Mouse (Mus musculus) neural tube, embryonic 11.5 days (tissue): ENCODE results near the gene Mmab. TPM values are rescaled to one million over a fixed set of nuclear protein-coding genes. Genes with fewer than 3 reads are reported as not detected.

ENCODE experiments used
- ATAC-seq: fragments of 200-750 bp; cut with Nextera tagmentation; 2 replicates; pipeline ENCODE4 v1.8.0; 2017; ENCODE audit warnings: moderate number of reproducible peaks, mild to moderate bottlenecking, moderate TSS enrichment, moderate library complexity; ENCODE audit not compliant: insufficient read depth, low FRiP score, low TSS enrichment
- DNase-seq: peaks from one replicate; pipeline ENCODE4 v3.0.0-alpha.2; 2015; ENCODE audit warnings: low spot score
- H3K27ac ChIP-seq: fragments of 300-500 bp; sonication (generic); 2 replicates; pipeline ENCODE4 v1.5.1; 2014; ENCODE audit warnings: low read depth, mild to moderate bottlenecking, low read length
- H3K27me3 ChIP-seq: fragments of 300-500 bp; sonication (generic); 2 replicates; pipeline ENCODE4 v1.6.1; 2014; ENCODE audit warnings: mild to moderate bottlenecking, low read length, mixed read lengths; ENCODE audit not compliant: control insufficient read depth, insufficient read depth
- H3K36me3 ChIP-seq: fragments of 300-500 bp; sonication (generic); 2 replicates; pipeline ENCODE4 v1.6.1; 2014; ENCODE audit warnings: mild to moderate bottlenecking, low read length, moderate library complexity, mixed read lengths; ENCODE audit not compliant: control insufficient read depth, insufficient read depth
- H3K4me1 ChIP-seq: fragments of 300-500 bp; sonication (generic); 2 replicates; pipeline ENCODE4 v1.6.1; 2014; ENCODE audit warnings: low read length, mixed read lengths; ENCODE audit not compliant: control insufficient read depth, insufficient read depth
- H3K4me2 ChIP-seq: fragments of 300-500 bp; sonication (generic); 2 replicates; pipeline ENCODE4 v1.6.1; 2014; ENCODE audit warnings: low read depth, mild to moderate bottlenecking, moderate library complexity
- H3K4me3 ChIP-seq: fragments of 300-500 bp; sonication (generic); 2 replicates; pipeline ENCODE4 v1.5.1; 2014; ENCODE audit warnings: low read depth, low read length
- H3K9ac ChIP-seq: fragments of 300-500 bp; sonication (generic); 2 replicates; pipeline ENCODE4 v1.6.1; 2014; ENCODE audit warnings: mild to moderate bottlenecking, low read length
- H3K9me3 ChIP-seq: fragments of 300-500 bp; sonication (generic); 2 replicates; pipeline ENCODE4 v1.6.1; 2016; ENCODE audit warnings: low read length; ENCODE audit not compliant: control insufficient read depth
- WGBS: fragments of 180-500 bp; shearing (Covaris S2); extraction: QIAGEN DNeasy Blood & Tissue Kit; methylation state at CpG from one replicate; pipeline ENCODE4 v1.1.7; 2014; 5-methylcytosine and 5-hydroxymethylcytosine counted together
- polyA plus RNA-seq: library from polyadenylated mRNA; unstranded; fragments of >200 nt; fragmentation: Nextera tagmentation; extraction: Ambion mirVana; gene quantifications from 2 replicates; pipeline ENCODE4 v1.2.1, GENCODE M21; 2014

Gene Mmab
- polyA plus RNA-seq, 1 experiment from 2014 or later, result 29.2 TPM

- Histone ChIP-seq H3K36me3 (no peaks in the 10 kb centered on the region; the same call in 1 of the 2 replicates), H3K27me3 (no peaks in the 10 kb centered on the region), H3K27ac (0 out of 2 replicates have a peak overlapping the region, but pooled peaks have one; percentile 8), H3K9me3 (no peaks in the 10 kb centered on the region), H3K4me2 (no peak overlapping the region), H3K4me3 (no peak overlapping the region), H3K4me1 (no peaks in the 10 kb centered on the region), H3K9ac (no peak overlapping the region; the same call in 1 of the 2 replicates)
- ATAC-seq, result no peak
- 64% methylated on average over 9 of the region's 9 CpGs for WGBS
- no peak for DNase-seq
Observed at GRCm38 (mm10) chr5:114456287-114456686, 12.4 kb upstream of the Mmab start.

- 93% methylated on average over 4 of the region's 4 CpGs for WGBS
- Histone ChIP-seq H3K27me3 (no peaks in the 10 kb centered on the region), H3K4me3 (no peak overlapping the region), H3K4me2 (no peak overlapping the region), H3K36me3 (peaks cover 9% of the 10 kb centered on the region), H3K9ac (no peak overlapping the region), H3K27ac (no peak overlapping the region), H3K4me1 (peaks cover 8% of the 10 kb centered on the region; the same call in 1 of the 2 replicates), H3K9me3 (no peaks in the 10 kb centered on the region)
- DNase-seq, result no peak
- no peak for ATAC-seq
Observed at GRCm38 (mm10) chr5:114449011-114449410, 5.2 kb upstream of the Mmab start.

- DNase-seq (no peak), ATAC-seq (no peak)
- Histone ChIP-seq H3K4me1 (peaks cover 10% of the 10 kb centered on the region; the same call in 1 of the 2 replicates), H3K9me3 (no peaks in the 10 kb centered on the region), H3K4me2 (peak overlapping the region; percentile 72), H3K27ac (no peak overlapping the region), H3K9ac (peak overlapping the region; percentile 67), H3K27me3 (no peaks in the 10 kb centered on the region), H3K4me3 (peak overlapping the region; percentile 73), H3K36me3 (peaks cover 2% of the 10 kb centered on the region; the same call in 1 of the 2 replicates)
- WGBS, result 1% methylated on average over 21 of the region's 21 CpGs
Observed at GRCm38 (mm10) chr5:114444368-114444692, 470 bp upstream of the Mmab start.

GRCm38 (mm10) chr5:114435588-114435987 is 8.3 kb downstream of the Mmab start:
- H3K4me2 ChIP-seq, result no peak overlapping the region
- no peak overlapping the region for H3K4me3 ChIP-seq
- H3K4me1 ChIP-seq, result no peaks in the 10 kb centered on the region
- no peak overlapping the region for H3K9ac ChIP-seq
- WGBS, result 97% methylated on average over 14 of the region's 14 CpGs
- 0 out of 2 replicates have a peak, but pooled peaks cover 3% of the 10 kb centered on the region for H3K36me3 ChIP-seq
- DNase-seq (no peak), ATAC-seq (no peak)
- H3K9me3 ChIP-seq, result no peaks in the 10 kb centered on the region
- no peak overlapping the region for H3K27ac ChIP-seq
- H3K27me3 ChIP-seq, result no peaks in the 10 kb centered on the region

- ATAC-seq (no peak), DNase-seq (no peak)
- H3K4me3 ChIP-seq, result no peak overlapping the region
- H3K9me3 ChIP-seq, result no peaks in the 10 kb centered on the region
- H3K27me3 ChIP-seq, result no peaks in the 10 kb centered on the region
- no peak overlapping the region for H3K27ac ChIP-seq
- WGBS, result 83% methylated on average over 8 of the region's 8 CpGs
- no peaks in the 10 kb centered on the region for H3K4me1 ChIP-seq
- no peak overlapping the region for H3K4me2 ChIP-seq
- H3K9ac ChIP-seq, result no peak overlapping the region
- 0 out of 2 replicates have a peak, but pooled peaks cover 3% of the 10 kb centered on the region for H3K36me3 ChIP-seq
Observed at GRCm38 (mm10) chr5:114434359-114434758, 9.5 kb downstream of the Mmab start.

- ATAC-seq (no peak), DNase-seq (no peak)
- Histone ChIP-seq H3K9me3 (no peaks in the 10 kb centered on the region), H3K9ac (no peak overlapping the region), H3K4me1 (peaks cover 4% of the 10 kb centered on the region; the same call in 1 of the 2 replicates), H3K4me3 (no peak overlapping the region), H3K27me3 (no peaks in the 10 kb centered on the region), H3K4me2 (no peak overlapping the region), H3K27ac (no peak overlapping the region), H3K36me3 (0 out of 2 replicates have a peak, but pooled peaks cover 2% of the 10 kb centered on the region)
- WGBS, result 88% methylated on average over 7 of the region's 7 CpGs
Observed at GRCm38 (mm10) chr5:114429781-114430180, 14.1 kb downstream of the Mmab start.

GRCm38 (mm10) chr5:114428621-114429020 is 15.2 kb downstream of the Mmab start:
- WGBS, result 60% methylated on average over 18 of the region's 18 CpGs
- Histone ChIP-seq H3K9me3 (no peaks in the 10 kb centered on the region), H3K27me3 (no peaks in the 10 kb centered on the region), H3K27ac (no peak overlapping the region), H3K4me2 (no peak overlapping the region), H3K36me3 (no peaks in the 10 kb centered on the region), H3K9ac (no peak overlapping the region), H3K4me3 (no peak overlapping the region), H3K4me1 (peaks cover 4% of the 10 kb centered on the region; the same call in 1 of the 2 replicates)
- DNase-seq (no peak), ATAC-seq (no peak)

GRCm38 (mm10) chr5:114426732-114427131 is 17.1 kb downstream of the Mmab start:
- H3K4me3 ChIP-seq, result no peak overlapping the region
- H3K9me3 ChIP-seq, result no peaks in the 10 kb centered on the region
- no peak overlapping the region for H3K4me2 ChIP-seq
- peaks cover 4% of the 10 kb centered on the region; the same call in 1 of the 2 replicates for H3K4me1 ChIP-seq
- no peaks in the 10 kb centered on the region for H3K36me3 ChIP-seq
- H3K27me3 ChIP-seq, result no peaks in the 10 kb centered on the region
- WGBS, result 71% methylated on average over 6 of the region's 6 CpGs
- H3K27ac ChIP-seq, result no peak overlapping the region
- no peak overlapping the region for H3K9ac ChIP-seq
- DNase-seq (no peak), ATAC-seq (no peak)

- 81% methylated on average over 5 of the region's 5 CpGs for WGBS
- Histone ChIP-seq H3K9ac (no peak overlapping the region), H3K27ac (no peak overlapping the region), H3K27me3 (no peaks in the 10 kb centered on the region), H3K4me3 (no peak overlapping the region), H3K4me1 (peaks cover under 1% of the 10 kb centered on the region; the same call in 1 of the 2 replicates), H3K9me3 (no peaks in the 10 kb centered on the region), H3K4me2 (no peak overlapping the region), H3K36me3 (peaks cover 8% of the 10 kb centered on the region)
- DNase-seq (no peak), ATAC-seq (no peak)
Observed at GRCm38 (mm10) chr5:114423961-114424360, 19.9 kb downstream of the Mmab start.
